Mouse (Mus musculus): ENCODE data around the gene Gadl1. TPM values are rescaled to one million over a fixed set of nuclear protein-coding genes. Genes with fewer than 3 reads are reported as not detected.

Gene Gadl1
- total and polyA plus RNA-seq, 3 experiments, result 0.06 to 0.08 TPM; not detected in 1

- Histone ChIP-seq H3K4me3 (ENCODE audit: control insufficient read depth in 1 of 2, insufficient read depth in 1 of 2, low read depth in 2 of 2, low read length in 2 of 2) (no peak overlapping the region), H3K79me2 (ENCODE audit: control insufficient read depth, insufficient read depth, low read length, poor library complexity) (no peaks in the 10 kb centered on the region), H3K36me3 (ENCODE audit: control insufficient read depth in 1 of 2, insufficient read depth in 2 of 2, low read length in 2 of 2) (no peaks in the 10 kb centered on the region), H3K4me1 (ENCODE audit: control insufficient read depth in 1 of 2, insufficient read depth in 2 of 2, low read length in 2 of 2) (no peaks in the 10 kb centered on the region), H3K9ac (ENCODE audit: control insufficient read depth, low read depth, low read length, poor library complexity, severe bottlenecking) (no peak overlapping the region), H3K27me3 (ENCODE audit: control insufficient read depth in 1 of 2, insufficient read depth in 2 of 2, low read length in 2 of 2) (no peaks in the 10 kb centered on the region), H3K9me3 (replicated peaks; ENCODE audit: insufficient read depth, low read length) (no peaks in the 10 kb centered on the region), H3K27ac (ENCODE audit: control insufficient read depth, low read depth, low read length) (no peak overlapping the region)
- TF ChIP-seq KAT2A (conservative IDR thresholded peaks at IDR 0.05; ENCODE audit: low read depth, low read length), result no peak
- no peak for TF ChIP-seq UBTF (IDR thresholded peaks at IDR 0.05; ENCODE audit: borderline replicate concordance, insufficient read depth, low read depth, low read length)
- no peak for TF ChIP-seq BHLHE40 (IDR thresholded peaks at IDR 0.05; ENCODE audit: borderline replicate concordance, low read depth, low read length)
- no peak for TF ChIP-seq CTCF (IDR thresholded peaks at IDR 0.05 in 2 of 3, conservative IDR thresholded peaks at IDR 0.05 in 1 of 3; ENCODE audit: control insufficient read depth in 1 of 3, insufficient read depth in 1 of 3, low read depth in 2 of 3, low read length in 3 of 3, poor library complexity in 1 of 3, severe bottlenecking in 1 of 3)
- no peak for TF ChIP-seq RAD21 (IDR thresholded peaks at IDR 0.05; ENCODE audit: low read depth, low read length)
- TF ChIP-seq GATA1 (IDR thresholded peaks at IDR 0.05; ENCODE audit: low read depth, low read length), result no peak
- no peak for TF ChIP-seq USF1 (IDR thresholded peaks at IDR 0.05; ENCODE audit: low read depth, low read length)
- no peak for TF ChIP-seq MXI1 (IDR thresholded peaks at IDR 0.05; ENCODE audit: low read depth, low read length)
- no peak for TF ChIP-seq MAZ (IDR thresholded peaks at IDR 0.05; ENCODE audit: low read depth, low read length)
- TF ChIP-seq CHD2 (IDR thresholded peaks at IDR 0.05; ENCODE audit: low read length), result no peak
- no peak for TF ChIP-seq CHD1 (IDR thresholded peaks at IDR 0.05; ENCODE audit: low read depth, low read length)
- no peak for TF ChIP-seq NRF1 (IDR thresholded peaks at IDR 0.05; ENCODE audit: insufficient read depth, low read depth, low read length, poor library complexity, severe bottlenecking)
- TF ChIP-seq ZKSCAN1 (IDR thresholded peaks at IDR 0.05; ENCODE audit: low read depth, low read length), result no peak
- TF ChIP-seq TBP (IDR thresholded peaks at IDR 0.05; ENCODE audit: low read depth, low read length), result no peak
- TF ChIP-seq GABPA (IDR thresholded peaks at IDR 0.05; ENCODE audit: low read depth, low read length), result no peak
- no peak for TF ChIP-seq POLR2AphosphoS5 (IDR thresholded peaks at IDR 0.05; ENCODE audit: borderline replicate concordance, low read depth, low read length)
- no peak for TF ChIP-seq ZC3H11A (IDR thresholded peaks at IDR 0.05; ENCODE audit: low read depth, low read length)
- no peak for TF ChIP-seq RCOR1 (IDR thresholded peaks at IDR 0.05; ENCODE audit: low read depth, low read length)
- no peak for TF ChIP-seq SMC3 (IDR thresholded peaks at IDR 0.05; ENCODE audit: low read depth, low read length)
- no peak for DNase-seq (ENCODE audit: low read depth, low spot score)
These were observed 30.2 kb downstream of the Gadl1 start for GRCm38 (mm10) chr9:115939420-115939819.

- Histone ChIP-seq H3K36me3 (ENCODE audit: control insufficient read depth in 1 of 2, insufficient read depth in 2 of 2, low read length in 2 of 2) (no peaks in the 10 kb centered on the region), H3K27me3 (ENCODE audit: control insufficient read depth in 1 of 2, insufficient read depth in 2 of 2, low read length in 2 of 2) (no peaks in the 10 kb centered on the region), H3K4me3 (ENCODE audit: control insufficient read depth in 1 of 2, insufficient read depth in 1 of 2, low read depth in 2 of 2, low read length in 2 of 2) (no peak overlapping the region), H3K4me1 (ENCODE audit: control insufficient read depth in 1 of 2, insufficient read depth in 2 of 2, low read length in 2 of 2) (no peaks in the 10 kb centered on the region), H3K9me3 (replicated peaks; ENCODE audit: insufficient read depth, low read length) (no peaks in the 10 kb centered on the region), H3K9ac (ENCODE audit: control insufficient read depth, low read depth, low read length, poor library complexity, severe bottlenecking) (no peak overlapping the region), H3K79me2 (ENCODE audit: control insufficient read depth, insufficient read depth, low read length, poor library complexity) (no peaks in the 10 kb centered on the region), H3K27ac (ENCODE audit: control insufficient read depth, low read depth, low read length) (no peak overlapping the region)
- DNase-seq (ENCODE audit: low read depth, low spot score), result no peak
- no peak for TF ChIP-seq BHLHE40 (IDR thresholded peaks at IDR 0.05; ENCODE audit: borderline replicate concordance, low read depth, low read length)
- TF ChIP-seq SIN3A (IDR thresholded peaks at IDR 0.05; ENCODE audit: low read length), result no peak
- TF ChIP-seq KAT2A (conservative IDR thresholded peaks at IDR 0.05; ENCODE audit: low read depth, low read length), result no peak
These were observed 31.9 kb downstream of the Gadl1 start for GRCm38 (mm10) chr9:115941171-115941570.
